Mouse (Mus musculus) heart, postnatal 0 days (tissue): ENCODE results near the gene Cep112. TPM values are rescaled to one million over a fixed set of nuclear protein-coding genes. Genes with fewer than 3 reads are reported as not detected.
A peak's percentile ranks its signal among the peaks of the same experiment; 100 is the strongest.

Experiments used
- ATAC-seq: fragments of 200-750 bp; cut with Nextera tagmentation; 2 replicates; pipeline ENCODE4 v1.8.0; 2017; ENCODE audit warnings: low read depth, moderate number of reproducible peaks, moderate library complexity; ENCODE audit not compliant: insufficient read depth
- DNase-seq: peaks from one replicate; pipeline ENCODE4 v3.0.0-alpha.2; 2016; ENCODE audit warnings: low spot score
- H3K27ac ChIP-seq: fragments of 300-500 bp; sonication (generic); 2 replicates; pipeline ENCODE4 v1.5.1; 2014; ENCODE audit warnings: low read depth, mild to moderate bottlenecking
- H3K27me3 ChIP-seq: fragments of 300-500 bp; sonication (generic); 2 replicates; pipeline ENCODE4 v1.6.1; 2014; ENCODE audit warnings: low read length, mixed read lengths; ENCODE audit not compliant: control insufficient read depth, insufficient read depth
- H3K36me3 ChIP-seq: fragments of 300-500 bp; sonication (generic); replicated peaks from 2 replicates; pipeline ENCODE4 v1.6.1; 2014; ENCODE audit warnings: low read length, mixed read lengths; ENCODE audit not compliant: control insufficient read depth, insufficient read depth
- H3K4me1 ChIP-seq: fragments of 300-500 bp; sonication (generic); 2 replicates; pipeline ENCODE4 v1.6.1; 2014; ENCODE audit warnings: antibody characterized with exemption; ENCODE audit not compliant: control insufficient read depth, insufficient read depth
- H3K4me2 ChIP-seq: fragments of 300-500 bp; sonication (generic); 2 replicates; pipeline ENCODE4 v1.6.1; 2014; ENCODE audit warnings: low read depth, mild to moderate bottlenecking, low read length, moderate library complexity
- H3K4me3 ChIP-seq: fragments of 300-500 bp; sonication (generic); 2 replicates; pipeline ENCODE4 v1.5.1; 2014; ENCODE audit warnings: low read depth, low read length
- H3K9ac ChIP-seq: fragments of 300-500 bp; sonication (generic); replicated peaks from 2 replicates; pipeline ENCODE4 v1.6.1; 2014; ENCODE audit warnings: low read depth, low read length, mixed read lengths
- H3K9me3 ChIP-seq: fragments of 300-500 bp; sonication (generic); replicated peaks from 2 replicates; pipeline ENCODE4 v1.6.1; 2016; ENCODE audit warnings: low read length; ENCODE audit not compliant: control insufficient read depth
- CTCF ChIP-seq: IDR thresholded peaks from 2 replicates; pipeline ENCODE4 v1.5.1; 2016; ENCODE audit warnings: antibody characterized with exemption, control low read depth, low read depth
- EP300 ChIP-seq: IDR thresholded peaks from 2 replicates; pipeline ENCODE4 v1.6.1; 2016; ENCODE audit warnings: antibody characterized with exemption, low read depth
- WGBS: fragments of 180-500 bp; shearing (Covaris S2); extraction: QIAGEN DNeasy Blood & Tissue Kit; methylation state at CpG from one replicate; pipeline ENCODE4 v1.1.7; 2014; 5-methylcytosine and 5-hydroxymethylcytosine counted together
- polyA plus RNA-seq: library from polyadenylated mRNA; unstranded; fragments of >200 nt; fragmentation: Nextera tagmentation; extraction: Ambion mirVana; gene quantifications from 2 replicates; pipeline ENCODE4 v1.2.1, GENCODE M21; 2015
- total RNA-seq: library from RNA; depleted of rRNA; stranded (reverse); fragments of >200 nt; gene quantifications from 2 replicates; pipeline ENCODE4 v1.2.3, GENCODE M21; 2014; ENCODE audit warnings: low replicate concordance

Gene Cep112
- total and polyA plus RNA-seq, 2 experiments from 2014 or later: 1.2 to 5.8 TPM

DNA sequence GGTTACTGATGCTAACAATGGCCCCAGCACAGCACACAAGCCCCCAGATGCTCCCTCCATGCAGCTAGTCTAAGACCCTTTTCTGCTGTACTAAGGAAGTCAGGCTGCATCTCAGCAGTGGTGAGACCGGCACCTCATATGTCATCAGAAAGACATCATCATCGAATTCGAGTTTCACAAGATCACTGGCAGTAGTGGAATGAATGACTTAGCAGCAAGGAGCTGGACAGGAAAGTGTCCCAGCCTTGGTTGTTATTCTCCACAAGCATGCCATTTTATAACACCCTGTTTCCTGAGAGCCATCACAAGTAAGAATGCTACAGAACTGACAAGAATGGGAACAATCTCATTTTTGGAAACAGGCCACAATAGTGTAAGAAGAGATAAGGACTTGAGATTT, 381.0 kb downstream of the Cep112 start:
- Histone ChIP-seq H3K4me3 (no peak overlapping the region), H3K9me3 (no peaks in the 10 kb centered on the region), H3K27ac (no peak overlapping the region), H3K4me1 (no peaks in the 10 kb centered on the region), H3K9ac (no peak overlapping the region), H3K27me3 (no peaks in the 10 kb centered on the region), H3K4me2 (no peak overlapping the region), H3K36me3 (no peaks in the 10 kb centered on the region)
- DNase-seq (no peak), ATAC-seq (no peak)
- 66% methylated on average over 3 of the region's 3 CpGs for WGBS
- no peak for TF ChIP-seq CTCF
- no peak for TF ChIP-seq EP300

DNA sequence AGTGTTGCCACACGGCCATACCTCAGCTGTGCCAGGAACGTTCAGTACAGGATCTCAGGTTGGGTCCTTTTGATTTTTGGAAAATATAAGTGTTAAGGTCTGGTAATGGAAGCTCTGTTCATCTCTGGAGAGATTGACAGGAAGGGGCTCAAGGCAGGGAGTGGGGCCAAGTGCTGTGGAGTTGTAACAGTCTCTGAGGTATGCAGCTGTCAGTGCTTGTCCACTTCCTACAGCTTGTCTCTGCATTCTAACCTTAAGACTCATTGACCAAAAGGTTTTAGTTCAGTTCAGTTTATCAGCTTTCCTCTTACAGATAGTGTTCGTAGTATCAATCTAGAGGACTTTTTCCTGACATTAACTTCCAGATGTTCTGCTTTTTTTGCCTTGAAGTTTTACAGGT, 384.6 kb downstream of the Cep112 start:
- H3K4me2 ChIP-seq: no peak overlapping the region
- ATAC-seq (no peak), DNase-seq (no peak)
- 68% methylated on average over 3 of the region's 3 CpGs for WGBS
- H3K9ac ChIP-seq: no peak overlapping the region
- H3K27ac ChIP-seq: no peak overlapping the region
- no peaks in the 10 kb centered on the region for H3K27me3 ChIP-seq
- no peak overlapping the region for H3K4me3 ChIP-seq
- H3K4me1 ChIP-seq: no peaks in the 10 kb centered on the region
- no peaks in the 10 kb centered on the region for H3K36me3 ChIP-seq
- H3K9me3 ChIP-seq: no peaks in the 10 kb centered on the region
- TF ChIP-seq EP300 (no peak), CTCF (no peak)

DNA sequence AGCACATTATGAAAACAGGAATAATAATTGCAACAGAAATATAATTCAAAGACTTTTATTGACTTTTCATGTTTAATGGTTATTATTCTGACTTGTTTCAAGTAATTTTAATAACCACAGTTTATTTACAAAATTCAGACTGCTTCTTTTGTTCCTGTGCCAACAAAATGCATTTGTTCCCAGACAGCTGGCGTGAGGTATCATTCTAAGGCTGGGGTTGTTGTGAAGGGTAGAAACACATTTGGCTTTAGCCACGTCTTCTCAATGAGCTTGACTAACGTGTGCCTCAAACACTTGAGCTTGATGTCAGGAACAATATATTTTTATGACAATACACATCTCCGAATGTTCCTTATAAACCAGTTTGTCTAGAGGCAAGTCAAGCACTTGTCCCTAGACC, 396.8 kb downstream of the Cep112 start:
- Histone ChIP-seq H3K4me2 (no peak overlapping the region), H3K4me3 (no peak overlapping the region), H3K4me1 (no peaks in the 10 kb centered on the region), H3K9me3 (no peaks in the 10 kb centered on the region), H3K27me3 (no peaks in the 10 kb centered on the region), H3K36me3 (no peaks in the 10 kb centered on the region), H3K9ac (no peak overlapping the region), H3K27ac (no peak overlapping the region)
- 78% methylated on average over 4 of the region's 4 CpGs for WGBS
- ATAC-seq: no peak
- no peak for DNase-seq
- no peak for TF ChIP-seq CTCF
- TF ChIP-seq EP300: no peak

DNA sequence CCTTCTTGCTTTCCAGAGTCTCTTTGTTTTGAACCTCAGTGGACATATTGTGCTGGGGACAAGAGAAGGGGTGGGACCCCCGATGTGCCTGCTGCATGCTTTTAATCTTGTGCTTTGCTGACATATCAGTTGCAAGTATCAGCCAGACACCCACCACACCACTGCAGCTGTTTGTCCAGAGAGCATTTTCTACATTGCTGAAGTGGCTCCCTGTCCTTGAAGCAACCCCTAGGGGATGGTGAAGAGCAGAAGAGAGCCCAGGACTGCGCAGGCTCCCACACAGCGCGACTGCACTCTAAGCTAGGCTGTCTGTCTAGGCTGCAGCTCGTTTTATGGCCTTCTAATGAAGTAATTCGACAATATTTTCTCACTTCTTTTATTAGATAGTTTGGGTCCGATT, 397.3 kb downstream of the Cep112 start:
- no peak overlapping the region for H3K27ac ChIP-seq

DNA sequence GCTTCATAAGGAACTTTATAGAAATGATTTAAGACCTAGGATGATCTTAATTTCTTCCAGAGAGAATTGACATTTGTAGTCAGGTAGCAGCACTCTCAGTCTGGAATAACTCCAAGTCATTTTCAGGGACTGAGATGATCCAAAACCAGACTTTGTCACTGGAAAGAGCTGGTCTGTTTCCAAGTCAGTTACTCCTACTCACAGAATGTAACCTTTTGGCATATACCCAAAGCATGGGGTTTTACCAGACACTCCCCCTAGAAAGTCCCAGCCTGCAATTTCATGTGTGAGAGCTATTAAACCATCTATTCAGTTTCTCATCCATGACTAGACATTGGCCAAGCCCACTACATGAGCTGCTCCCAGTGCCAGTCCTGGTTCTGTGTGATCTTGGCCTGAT, 402.3 kb downstream of the Cep112 start:
- Histone ChIP-seq H3K9ac (no peak overlapping the region), H3K27me3 (no peaks in the 10 kb centered on the region), H3K4me2 (no peak overlapping the region), H3K36me3 (no peaks in the 10 kb centered on the region), H3K9me3 (no peaks in the 10 kb centered on the region), H3K4me3 (no peak overlapping the region), H3K4me1 (no peaks in the 10 kb centered on the region), H3K27ac (no peak overlapping the region)
- DNase-seq (no peak), ATAC-seq (no peak)
- TF ChIP-seq CTCF (no peak), EP300 (no peak)

More for the DNA sequence above, 397.3 kb downstream of the Cep112 start:
- Histone ChIP-seq H3K4me3 (no peak overlapping the region), H3K9me3 (no peaks in the 10 kb centered on the region), H3K9ac (no peak overlapping the region), H3K27me3 (no peaks in the 10 kb centered on the region), H3K4me1 (no peaks in the 10 kb centered on the region), H3K4me2 (no peak overlapping the region), H3K36me3 (no peaks in the 10 kb centered on the region)
- TF ChIP-seq CTCF: no peak
- TF ChIP-seq EP300: no peak
- 30% methylated on average over 7 of the region's 7 CpGs for whole genome bisulfite sequencing
- ATAC-seq (no peak), DNase-seq (no peak)

DNA sequence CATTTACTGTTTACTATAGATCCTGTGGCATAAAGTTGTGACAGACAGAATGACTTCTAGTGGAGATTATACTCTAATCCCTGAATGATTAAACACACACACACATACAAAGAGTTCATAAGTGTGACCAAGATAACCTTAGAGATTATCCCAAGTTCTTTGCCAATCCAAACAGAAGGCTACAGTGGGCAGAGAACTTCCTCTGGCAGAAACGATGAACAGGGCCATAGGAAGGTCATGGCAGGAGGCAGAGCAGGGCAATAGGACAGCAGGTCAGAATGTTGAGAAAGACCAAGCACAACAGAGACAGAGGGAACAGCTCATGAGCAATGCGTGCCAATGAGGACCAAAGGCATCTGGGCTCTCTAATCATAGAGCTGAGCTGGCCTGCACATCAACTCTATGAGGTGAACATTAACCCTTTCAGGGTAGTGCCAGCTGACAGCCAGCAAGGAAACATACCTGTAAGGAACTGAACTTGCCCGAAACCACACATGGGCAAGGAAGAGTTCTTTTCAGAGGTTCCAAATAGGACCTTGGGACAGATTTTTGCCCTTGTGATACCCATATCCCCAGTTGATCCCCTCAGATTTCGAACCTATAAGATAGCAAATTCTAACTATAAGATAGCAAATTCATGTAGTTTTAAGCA, 403.5 kb downstream of the Cep112 start:
- ATAC-seq (no peak), DNase-seq (peak; percentile 16)
- Histone ChIP-seq H3K4me3 (no peak overlapping the region), H3K4me1 (no peaks in the 10 kb centered on the region), H3K9ac (no peak overlapping the region), H3K36me3 (no peaks in the 10 kb centered on the region), H3K4me2 (no peak overlapping the region), H3K9me3 (no peaks in the 10 kb centered on the region), H3K27me3 (no peaks in the 10 kb centered on the region), H3K27ac (no peak overlapping the region)
- TF ChIP-seq CTCF (no peak), EP300 (no peak)
- WGBS: 57% methylated on average over 4 of the region's 4 CpGs
